Mouse (Mus musculus) brain, adult 2 months (tissue): ENCODE measurements around the gene Ticrr.

Experiments
- DNase-seq: peaks from one replicate; pipeline ENCODE4 v3.0.0; 2011; ENCODE audit warnings: low read depth, low spot score

Ticrr gene

DNA sequence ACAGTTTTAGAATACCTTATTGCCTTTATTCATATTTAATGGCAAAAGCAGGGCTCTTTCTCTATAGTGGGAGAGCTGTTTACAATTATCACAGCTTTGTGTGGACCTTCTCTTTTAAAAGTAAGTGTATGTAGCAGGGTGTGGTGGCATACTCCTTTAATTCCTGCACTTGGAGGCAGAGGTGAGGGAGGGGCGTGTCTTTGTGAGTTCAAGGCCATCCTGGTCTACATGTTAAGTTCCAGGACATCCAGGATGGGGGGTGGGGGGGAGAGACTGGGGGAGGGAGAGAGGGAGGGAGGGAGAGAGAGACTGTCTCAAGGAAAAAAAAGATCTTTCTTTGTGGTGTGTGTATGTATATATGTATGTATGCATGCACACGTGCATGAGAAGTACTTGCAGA is 20.2 kb downstream of the Ticrr start:
- no peak for DNase-seq

DNA sequence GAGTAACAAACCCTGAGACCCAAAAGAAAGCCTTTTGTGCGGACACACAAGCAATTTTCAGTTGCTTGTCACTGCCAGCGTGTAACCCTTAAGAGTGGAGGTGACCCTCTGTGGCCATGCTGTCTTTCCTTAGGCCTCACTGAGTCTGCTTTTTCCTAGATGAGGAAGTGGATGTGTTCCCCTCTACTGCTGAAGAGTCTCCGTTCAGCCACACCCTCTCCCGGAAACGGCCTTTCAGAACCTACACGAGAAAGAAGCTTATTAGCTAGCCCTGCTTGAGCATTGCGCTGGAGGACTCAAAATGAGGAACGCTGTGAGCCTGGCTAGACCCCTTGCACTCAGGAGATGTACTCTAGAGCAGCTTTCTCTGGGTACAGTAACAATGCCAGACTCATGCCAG is 36.5 kb downstream of the Ticrr start:
- no peak for DNase-seq

DNA sequence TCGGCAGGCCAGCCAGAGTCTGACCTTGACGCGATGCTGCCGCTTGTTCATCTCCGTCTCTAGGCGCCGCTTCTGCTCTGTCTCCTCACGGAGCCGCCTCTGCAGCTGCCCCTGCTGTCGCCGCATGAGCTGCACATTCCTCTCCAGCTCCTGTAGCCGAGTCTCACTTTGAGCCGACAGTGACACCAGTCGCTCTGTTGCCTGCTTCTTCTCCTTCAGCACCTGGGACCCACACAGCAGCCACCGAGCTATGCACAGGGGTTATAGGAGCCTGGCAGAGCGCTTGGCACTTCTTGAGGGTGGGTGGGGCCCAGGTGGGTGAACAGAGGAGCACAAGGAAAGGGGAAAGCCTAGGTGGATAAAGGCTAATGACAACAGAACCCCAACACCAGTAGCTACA is 42.8 kb downstream of the Ticrr start:
- DNase-seq: peak; percentile 32

DNA sequence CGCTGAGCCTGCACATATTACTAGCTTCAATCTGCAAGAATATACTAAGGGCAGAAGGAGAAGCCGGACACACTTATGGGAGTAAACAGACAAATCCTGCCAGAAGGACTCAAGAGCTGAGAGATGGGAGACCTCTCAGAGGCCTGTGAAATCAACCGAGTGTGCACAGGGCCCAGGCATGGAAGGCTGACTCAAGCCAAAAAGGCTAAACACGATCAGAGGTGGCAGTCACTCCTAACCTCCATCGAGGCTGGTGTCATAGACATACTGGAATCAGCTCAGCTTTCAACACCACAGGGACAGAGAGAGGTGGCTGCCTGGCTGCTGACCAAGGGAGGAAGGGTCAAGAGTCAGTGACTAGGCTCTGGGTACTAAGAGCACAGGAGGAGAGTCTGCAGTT is 45.2 kb downstream of the Ticrr start:
- DNase-seq: no peak

DNA sequence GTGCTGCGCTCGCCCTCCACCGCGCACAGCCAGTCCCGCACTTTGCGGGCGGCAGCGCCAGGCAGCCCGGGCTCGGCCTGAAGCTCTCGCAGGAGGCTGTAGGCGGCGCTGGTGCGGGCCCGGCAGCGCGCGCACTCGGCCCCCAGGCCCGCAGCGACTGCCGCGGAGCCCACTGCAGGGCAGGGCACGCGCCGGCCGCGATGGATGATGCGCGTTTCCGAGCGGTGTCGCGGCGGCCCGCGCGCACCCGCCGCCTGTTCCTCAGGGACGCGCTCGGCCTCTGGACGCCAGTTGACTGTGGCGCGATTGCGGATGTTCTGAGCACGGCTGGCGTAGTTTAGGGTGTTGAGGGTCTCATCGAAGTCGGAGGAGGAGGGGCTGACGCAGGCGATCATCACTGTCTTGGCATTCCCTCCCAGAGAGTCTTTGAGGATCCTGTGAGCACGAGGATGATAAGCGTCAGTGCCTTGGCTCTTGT is 50.2 kb downstream of the Ticrr start:
- peak; percentile 91 for DNase-seq

DNA sequence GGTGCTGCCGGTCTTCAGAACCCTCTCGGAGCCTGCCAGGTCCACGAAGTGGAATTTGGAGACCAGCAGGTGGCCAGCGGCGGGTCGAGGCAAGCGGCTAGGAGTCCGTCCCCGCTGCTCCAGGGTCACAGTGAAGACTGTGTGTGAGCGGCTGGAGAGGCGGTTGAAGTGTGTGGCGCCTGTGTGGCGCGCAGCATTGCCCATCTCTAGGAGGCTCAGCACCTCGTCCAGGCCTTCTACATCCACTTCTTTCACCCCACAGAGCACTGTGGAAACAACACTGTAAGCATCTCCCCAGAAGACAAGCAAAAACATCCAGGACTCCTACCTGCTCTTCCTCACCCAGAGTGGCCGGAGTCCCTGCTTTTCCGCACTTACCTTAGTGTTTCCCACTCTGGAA is 50.8 kb downstream of the Ticrr start:
- DNase-seq: peak; percentile 31

DNA sequence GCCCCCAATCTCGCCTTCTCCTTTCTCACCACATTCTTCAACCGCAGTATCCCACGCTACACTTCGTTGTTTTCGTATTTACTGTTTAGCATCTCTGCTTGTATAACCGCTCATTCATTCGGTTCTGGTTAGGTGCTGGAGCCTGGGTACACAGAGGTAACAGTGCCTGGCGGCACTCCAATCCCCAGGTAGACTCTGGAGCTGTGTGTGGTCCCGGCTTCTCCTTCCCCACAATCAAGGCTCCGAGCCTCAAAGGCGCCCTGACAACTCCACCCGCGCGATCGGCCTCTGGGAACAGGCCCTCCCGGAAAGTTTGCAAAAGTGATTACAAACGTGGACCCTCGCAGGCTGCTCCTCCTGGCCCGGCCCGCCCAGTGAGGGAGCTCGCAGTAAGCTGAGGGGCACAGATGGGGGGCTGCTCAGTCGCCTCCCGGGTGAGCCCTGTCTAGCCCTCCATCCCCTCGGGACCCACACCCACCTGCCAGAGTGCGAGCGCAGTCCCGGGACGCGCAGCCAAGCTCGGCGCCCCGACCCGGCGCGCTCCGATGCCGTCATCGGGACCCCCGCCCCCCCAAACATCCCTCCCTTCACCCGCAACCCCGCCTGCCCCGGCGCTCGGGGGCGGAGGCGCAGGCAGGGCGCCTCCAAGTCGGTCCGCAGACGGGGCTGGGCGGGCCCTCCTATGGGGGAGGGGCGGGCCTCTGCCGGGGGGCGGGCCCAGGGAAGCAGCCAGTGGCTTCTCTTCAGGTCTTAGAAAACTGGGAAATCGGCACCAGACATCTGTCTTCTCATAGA is 55.4 kb downstream of the Ticrr start, which contains the start of gene Kif7:
Gene Kif7 (minus strand): TSS at position 534 of the 795 bp plus-strand sequence.
- peak; percentile 27 for DNase-seq

DNA sequence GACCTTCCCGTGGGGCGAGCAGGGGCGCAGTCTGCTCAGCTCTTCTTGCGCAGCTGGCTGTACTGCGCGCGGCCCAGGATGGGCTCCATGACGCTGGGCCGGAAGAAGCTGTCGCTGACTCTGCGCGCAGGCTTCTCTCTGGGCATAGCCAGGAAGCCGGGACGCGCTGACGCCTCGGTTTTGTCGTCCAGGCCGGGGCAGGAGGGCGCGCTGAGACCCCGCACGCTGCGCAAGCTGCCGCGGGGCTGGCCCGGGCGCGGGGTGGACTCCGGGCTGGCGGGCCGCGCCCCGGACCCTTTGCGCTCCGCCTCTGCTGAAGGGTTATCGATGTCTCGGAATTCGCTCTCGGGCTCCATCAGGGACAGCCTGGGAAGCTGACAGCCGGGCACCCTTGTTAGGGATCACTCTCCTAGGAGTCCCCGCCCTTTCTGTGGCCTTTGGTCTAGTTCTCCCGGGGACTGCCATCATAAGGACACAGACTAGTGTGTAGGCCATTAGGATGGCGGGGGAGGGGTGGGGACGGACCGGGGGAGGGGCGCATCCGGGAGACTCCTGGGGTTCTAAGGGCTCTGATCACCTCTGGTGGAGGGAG is 61.5 kb downstream of the Ticrr start:
- peak; percentile 57 for DNase-seq

DNA sequence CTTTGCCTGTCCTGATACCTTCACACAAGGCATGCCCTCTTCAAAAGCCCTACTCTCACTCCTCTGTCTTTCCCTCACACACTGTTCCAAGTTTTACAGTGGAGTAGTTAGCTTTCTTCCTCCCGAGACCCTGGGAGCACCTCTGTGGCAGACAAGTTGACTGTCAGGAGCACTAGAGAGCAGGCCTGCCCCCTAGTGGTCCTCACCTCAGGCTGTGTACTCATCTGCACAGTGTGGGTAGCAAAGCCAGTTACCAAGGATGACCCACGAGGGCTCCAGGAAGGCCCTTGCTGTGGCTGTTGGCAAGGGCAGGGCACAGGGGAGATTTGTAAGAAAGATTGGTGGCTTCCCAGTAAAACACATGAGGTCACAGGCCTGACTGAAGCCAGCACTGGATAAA is 67.1 kb downstream of the Ticrr start:
- DNase-seq: peak; percentile 58

DNA sequence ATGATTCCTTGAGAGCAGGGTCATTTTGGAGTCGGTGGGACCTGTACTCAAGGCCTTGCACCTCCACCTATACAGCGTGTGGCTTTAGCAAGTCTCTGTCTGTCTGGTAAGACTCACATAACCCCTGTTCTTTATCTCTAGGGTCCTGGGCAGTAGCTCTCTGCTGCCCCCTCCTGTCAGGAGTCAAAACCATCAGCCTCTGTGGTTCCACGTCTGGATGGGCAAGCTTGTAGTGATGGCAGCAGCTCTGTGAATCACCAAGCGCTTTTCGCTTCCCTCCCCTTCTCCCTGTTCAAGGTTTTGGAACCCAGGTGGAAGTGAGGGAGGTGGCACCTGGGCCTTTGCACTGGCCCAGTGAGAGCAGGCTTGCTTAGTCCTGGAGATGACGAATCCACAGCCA is 68.2 kb downstream of the Ticrr start:
- peak; percentile 47 for DNase-seq

DNA sequence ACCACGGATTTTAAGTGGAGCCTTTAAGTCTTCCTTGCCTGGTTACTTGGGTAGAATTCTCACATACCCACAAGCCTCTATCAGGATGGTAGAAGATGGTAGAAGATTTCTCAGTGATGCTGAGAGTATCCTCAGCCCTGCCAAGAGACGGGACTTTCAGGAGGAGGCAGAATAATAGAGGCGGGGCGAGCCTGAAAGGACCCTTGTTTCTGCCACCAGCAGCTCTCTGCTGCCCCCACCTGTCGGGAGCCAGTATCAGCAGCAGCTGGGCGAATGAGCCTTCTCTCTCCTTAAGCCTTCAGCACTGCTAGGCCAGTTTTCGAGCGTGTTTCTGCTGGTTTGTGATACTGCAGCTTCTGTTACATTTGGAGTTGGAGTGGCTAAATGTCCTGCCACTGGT is 69.2 kb downstream of the Ticrr start:
- DNase-seq: peak; percentile 68

DNA sequence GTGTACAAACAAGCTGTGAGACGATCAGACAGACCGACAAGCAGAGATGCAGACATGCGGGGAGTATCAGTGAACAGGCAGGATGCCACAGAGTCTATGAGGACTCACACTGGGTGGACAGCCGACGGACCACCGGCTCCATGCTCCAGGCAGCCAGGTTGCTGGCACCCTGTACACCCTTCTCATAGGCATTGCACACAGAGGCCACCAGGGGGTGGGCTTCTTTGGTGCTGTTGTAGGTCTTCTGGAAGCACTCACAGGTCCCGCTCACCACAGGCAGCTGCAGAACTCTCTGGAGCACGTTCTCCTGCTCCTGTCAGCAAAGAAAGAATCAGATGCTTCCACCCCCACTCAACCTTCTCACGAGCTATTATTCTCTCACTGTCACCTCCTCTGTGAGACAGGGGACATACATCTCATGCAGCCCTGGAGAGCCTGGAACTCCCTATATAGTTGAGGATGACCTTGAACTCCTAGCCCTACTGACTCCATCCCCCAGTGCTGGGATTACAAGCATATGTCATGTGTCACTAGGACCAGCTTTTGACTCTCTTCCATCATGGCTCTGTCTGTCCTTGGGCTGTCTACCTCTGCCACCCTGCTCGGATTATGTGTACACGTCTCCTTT is 69.9 kb downstream of the Ticrr start:
- peak; percentile 25 for DNase-seq

DNA sequence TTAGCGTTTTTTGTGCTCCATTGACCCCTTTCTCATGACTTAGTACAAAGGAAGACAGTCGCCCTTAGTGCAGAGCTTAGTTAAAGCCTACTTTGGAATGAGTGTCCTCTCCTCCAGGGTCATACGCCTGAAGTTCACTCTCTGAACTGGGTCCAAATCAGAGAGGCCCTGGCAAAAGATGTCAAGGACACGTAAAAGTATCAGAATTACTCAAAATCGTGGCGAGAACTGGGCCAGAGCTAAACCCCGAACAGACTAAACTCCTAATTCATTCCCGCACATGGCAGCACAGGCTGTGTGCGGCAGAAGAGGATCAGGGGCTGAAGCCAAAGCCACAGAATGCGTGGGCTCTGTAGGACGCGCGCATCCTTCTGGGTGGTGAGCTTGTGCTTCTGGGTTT is 71.4 kb downstream of the Ticrr start:
- DNase-seq: no peak

DNA sequence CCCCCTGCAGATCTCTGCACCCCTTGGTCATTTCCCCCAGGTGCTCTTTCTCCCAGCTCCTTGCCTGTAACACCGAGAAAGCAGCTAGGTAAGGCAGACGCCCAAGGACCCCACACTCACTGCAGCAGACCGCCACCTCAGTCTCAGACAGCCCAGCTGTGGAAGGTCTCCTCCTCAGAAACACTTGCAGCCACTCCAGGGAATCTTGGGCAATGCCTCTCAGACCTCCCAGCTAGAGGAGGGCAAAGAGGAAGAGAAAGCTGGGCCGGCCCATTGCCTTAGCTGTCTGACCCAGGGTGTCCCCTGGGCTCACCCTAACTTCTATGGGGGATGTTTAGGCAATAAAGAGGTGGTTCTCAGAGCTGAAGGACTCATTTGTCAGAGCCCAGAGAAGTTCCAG is 72.6 kb downstream of the Ticrr start, which contains the start of gene Plin1:
Gene Plin1 (minus strand): TSS at position 282 of the 400 bp plus-strand sequence.
- no peak for DNase-seq

DNA sequence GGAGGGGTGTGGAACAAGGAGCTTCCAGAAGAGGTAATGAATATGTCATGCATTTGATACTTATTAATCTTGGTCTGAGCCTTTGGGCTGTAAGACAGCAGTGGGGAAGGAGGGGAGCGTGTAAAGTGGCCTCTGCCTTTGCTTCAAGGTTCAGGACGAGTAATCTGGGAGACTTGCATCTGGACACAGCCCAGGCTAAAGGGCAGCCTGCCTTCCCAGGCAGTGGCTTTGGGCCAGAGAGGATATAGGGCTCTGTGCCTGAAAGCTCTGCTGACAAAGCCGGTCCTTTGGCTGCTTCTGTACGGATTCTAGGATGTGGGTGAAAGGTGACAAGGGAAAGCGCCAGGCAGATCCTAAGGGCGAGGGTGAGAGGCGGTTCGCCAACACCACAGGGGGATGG is 74.6 kb downstream of the Ticrr start:
- DNase-seq: no peak

DNA sequence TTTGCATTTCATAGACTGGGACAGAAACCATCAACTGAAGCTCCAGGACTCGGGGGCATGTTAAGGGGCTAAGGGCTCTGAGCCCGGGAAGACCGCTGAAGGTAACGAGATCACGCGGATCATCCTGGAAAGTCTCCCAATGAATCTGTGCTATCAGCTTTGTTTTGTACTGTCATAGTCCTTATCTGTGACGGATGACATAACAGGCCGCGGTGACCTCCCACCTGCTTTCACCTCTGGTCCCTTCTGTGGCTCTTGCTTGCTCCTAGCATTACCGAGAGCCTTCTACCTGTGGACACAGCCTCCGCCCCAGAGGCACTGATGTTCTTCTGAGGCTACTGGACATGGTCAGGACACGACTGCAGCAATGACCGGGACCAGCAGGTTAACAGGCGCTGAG is 76.5 kb downstream of the Ticrr start:
- DNase-seq: no peak

DNA sequence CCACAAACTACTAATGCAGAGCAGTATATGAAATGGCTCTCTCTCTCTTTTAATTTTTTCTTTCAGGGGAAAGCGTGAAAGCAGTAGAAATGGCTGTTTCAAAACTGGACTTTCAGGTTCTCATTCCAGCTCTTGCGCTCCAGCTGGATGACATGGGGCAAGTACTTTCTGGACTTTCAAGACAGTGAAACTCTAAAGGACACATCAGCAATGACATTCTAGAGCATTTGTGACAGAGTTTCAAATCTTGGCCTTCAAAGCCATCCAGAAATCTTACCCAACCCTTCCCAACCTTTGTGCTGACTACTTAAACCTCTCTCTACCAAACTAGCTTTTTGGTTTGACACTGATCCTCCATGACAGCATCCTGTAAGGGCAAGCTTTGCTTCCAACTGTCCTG is 78.9 kb downstream of the Ticrr start:
- DNase-seq: no peak

DNA sequence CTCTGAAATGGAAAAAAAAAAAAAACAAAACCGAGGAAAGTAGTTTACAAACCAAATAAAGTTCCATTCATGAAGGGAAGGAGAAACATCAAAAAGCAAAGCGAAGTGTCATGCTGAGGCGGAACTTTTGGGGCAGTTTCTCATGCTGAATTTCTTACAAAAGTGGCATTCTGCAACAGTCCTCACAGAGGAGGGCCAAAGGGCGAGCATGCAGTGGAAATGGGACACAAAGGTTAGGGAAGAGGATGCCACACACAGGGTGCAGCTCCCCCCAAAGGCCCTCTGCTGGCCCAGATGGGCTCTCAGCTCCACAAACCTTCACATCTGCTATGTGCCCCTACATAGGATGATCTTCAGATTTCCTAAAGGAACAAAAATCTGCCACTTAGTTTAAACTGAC is 80.3 kb downstream of the Ticrr start:
- DNase-seq: no peak

DNA sequence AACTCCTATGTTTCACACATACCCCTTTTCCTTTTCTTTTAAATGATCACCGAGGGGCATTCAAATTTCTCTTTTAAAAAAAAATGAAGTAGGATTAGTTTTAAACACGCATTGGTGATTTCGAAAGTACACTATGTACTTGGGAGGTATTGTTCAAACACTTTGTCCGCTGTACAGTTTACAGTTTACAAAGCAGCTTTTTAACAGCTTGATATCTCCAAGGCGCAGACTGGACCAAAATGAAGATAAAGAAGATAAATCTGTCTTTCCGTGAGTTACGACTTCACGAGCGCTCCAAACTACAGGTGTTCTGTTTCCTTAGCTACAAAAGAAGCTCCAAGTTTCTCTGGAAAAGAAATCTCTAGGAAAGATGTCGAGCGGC is 82.3 kb downstream of the Ticrr start:
- DNase-seq: no peak

DNA sequence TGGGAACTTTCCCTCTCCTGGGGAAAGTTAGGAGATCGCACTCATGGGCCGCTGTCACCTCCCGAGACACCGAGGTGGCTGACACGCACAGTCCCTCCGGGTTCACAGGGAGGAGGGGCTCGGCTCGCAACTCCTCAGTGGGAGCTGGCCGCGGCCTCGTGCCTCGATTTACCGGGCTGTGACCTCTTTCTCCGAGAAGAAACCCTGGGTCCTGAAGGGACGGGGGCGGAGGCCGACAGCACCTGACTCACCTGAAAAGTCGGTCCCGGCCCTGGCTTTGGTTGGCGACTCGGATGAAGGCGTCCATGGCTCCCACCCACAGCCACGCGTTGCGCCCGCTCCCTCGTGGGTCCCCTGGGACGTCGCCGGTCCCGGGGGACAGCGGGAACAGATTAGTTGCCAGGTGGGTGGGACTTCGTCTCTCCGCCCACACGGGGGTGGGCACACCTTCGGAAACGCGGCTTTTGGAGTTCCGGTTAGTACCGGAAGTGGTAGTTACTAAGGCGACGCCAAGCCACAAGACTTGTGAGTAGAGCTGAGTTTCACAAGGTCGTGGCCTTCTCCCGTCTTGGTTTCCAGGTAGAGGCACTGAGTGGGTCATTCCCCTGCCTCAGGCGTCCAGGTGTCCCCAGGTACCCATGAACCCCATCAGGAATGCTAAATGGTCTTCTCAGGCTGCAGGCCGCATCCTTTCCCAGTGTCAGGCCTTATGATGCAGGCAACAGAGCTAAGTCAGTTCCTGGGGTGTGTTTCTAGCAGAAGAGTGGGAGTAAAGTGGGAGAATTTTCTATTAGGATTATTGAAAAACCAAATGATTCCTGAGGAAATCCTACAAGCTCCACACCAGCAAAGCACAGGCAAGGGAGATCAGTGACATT is 82.9 kb downstream of the Ticrr start, which contains the start of the genes Pex11a and Wdr93:
Gene Pex11a (minus strand): TSS at position 473 of the 878 bp plus-strand sequence.
Gene Wdr93 (plus strand): TSS at position 505 of the 878 bp plus-strand sequence.
- DNase-seq: peak; percentile 91

DNA sequence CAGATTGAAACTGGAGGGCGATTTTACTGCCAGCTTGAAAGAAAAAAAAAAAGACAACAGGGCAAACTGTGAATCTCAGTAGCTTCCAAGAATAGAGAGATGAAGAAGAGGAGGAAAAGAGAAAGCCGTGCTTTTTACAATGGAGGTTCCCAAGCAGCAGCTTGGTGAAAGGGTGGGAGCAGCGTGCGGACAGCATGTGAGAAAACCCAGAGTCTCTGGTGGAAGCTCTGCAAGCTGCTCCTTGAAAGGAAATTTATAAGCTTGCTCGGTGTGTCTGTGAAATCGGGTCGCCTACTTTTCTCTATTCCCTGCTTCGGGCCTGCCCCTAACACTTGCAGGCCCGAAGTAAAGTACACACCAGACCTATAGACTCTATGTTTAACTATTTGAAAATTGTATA is 84.1 kb downstream of the Ticrr start:
- DNase-seq: peak; percentile 29

DNA sequence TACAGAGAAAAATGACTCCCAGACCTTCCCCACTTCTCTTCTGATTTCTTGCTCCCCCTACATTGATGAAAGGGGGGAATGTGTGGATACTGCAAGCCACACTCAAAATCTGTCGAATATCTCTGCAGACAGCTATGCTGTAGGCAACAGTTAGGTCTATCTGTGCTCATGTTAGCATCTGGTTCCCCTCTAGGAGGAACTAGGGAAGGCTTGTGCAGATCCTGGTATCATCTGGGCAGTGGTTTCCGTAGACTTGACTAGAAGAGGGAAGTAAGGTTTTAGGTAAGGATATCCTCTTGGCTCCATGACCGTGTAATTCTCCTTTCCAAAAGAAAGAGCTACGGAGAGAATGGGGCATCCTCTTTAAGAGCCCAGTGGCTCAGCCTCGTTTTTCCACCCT is 84.6 kb downstream of the Ticrr start:
- DNase-seq: no peak
